Mouse (Mus musculus): ENCODE results near the gene Fcgrt. TPM values are rescaled to one million over a fixed set of nuclear protein-coding genes. Genes with fewer than 3 reads are reported as not detected.

The Fcgrt gene
- total and polyA plus RNA-seq, 3 experiments: 0.13 to 0.16 TPM; not detected in 1

- H3K9ac ChIP-seq (ENCODE audit: insufficient read depth, low read depth): peak overlapping the region; percentile 77
- peak overlapping the region; percentile 63 to 93 (median 66) for H3K4me3 ChIP-seq (replicated peaks in 1 of 3; ENCODE audit: low read depth in 2 of 3, low read length in 2 of 3, poor library complexity in 1 of 3)
- no peak for DNase-seq (ENCODE audit: extremely low read depth)
- H3K4me1 ChIP-seq (ENCODE audit: control insufficient read depth in 1 of 2, insufficient read depth in 2 of 2): peaks cover 8 to 22% of the 10 kb centered on the region in 2 experiments
- dilution Hi-C loops (cut with MboI; ENCODE audit: extremely low pct_ligation_motif_present, extremely low pct_unique_long_range_greater_than_20kb, low sequenced_read_pairs) (no loop called here), in situ Hi-C loops (cut with MboI; ENCODE audit: low pct_ligation_motif_present, low pct_unique_long_range_greater_than_20kb, low sequenced_read_pairs) (loop anchor here (5.0 kb wide), 1 partner anchor 47 kb away; no protein-coding TSS in a partner anchor)
- H3K27ac ChIP-seq (ENCODE audit: insufficient read depth, low read depth): peak overlapping the region; percentile 63
- peaks cover 21 to 55% of the 10 kb centered on the region in 2 experiments for H3K36me3 ChIP-seq (replicated peaks in 1 of 2; ENCODE audit: control insufficient read depth in 1 of 2, insufficient read depth in 1 of 2, low read length in 1 of 2)
- peaks cover 3% of the 10 kb centered on the region for H3K9me3 ChIP-seq (replicated peaks; ENCODE audit: low read length)
- TF ChIP-seq ZNF384 (IDR thresholded peaks at IDR 0.05; ENCODE audit: low read depth, low read length) (no peak), SIN3A (IDR thresholded peaks at IDR 0.05; ENCODE audit: low read length) (peak; percentile 17; the same call in 1 of the 2 replicates), ZKSCAN1 (IDR thresholded peaks at IDR 0.05; ENCODE audit: borderline replicate concordance, low read depth, low read length) (no peak), ZMIZ1 (IDR thresholded peaks at IDR 0.05; ENCODE audit: low read depth, low read length) (no peak)
- H3K79me2 ChIP-seq (replicated peaks; ENCODE audit: control insufficient read depth, extremely low read depth, insufficient read depth, poor library complexity, severe bottlenecking): peaks cover 29% of the 10 kb centered on the region
- peak overlapping the region; percentile 53 for H3K4me2 ChIP-seq (ENCODE audit: insufficient read depth, low read depth, poor library complexity, severe bottlenecking)
- no peaks in the 10 kb centered on the region for H3K27me3 ChIP-seq (replicated peaks)
Measured at GRCm38 (mm10) chr7:45129318-45129717, 25.7 kb upstream of the Fcgrt start.

DNA sequence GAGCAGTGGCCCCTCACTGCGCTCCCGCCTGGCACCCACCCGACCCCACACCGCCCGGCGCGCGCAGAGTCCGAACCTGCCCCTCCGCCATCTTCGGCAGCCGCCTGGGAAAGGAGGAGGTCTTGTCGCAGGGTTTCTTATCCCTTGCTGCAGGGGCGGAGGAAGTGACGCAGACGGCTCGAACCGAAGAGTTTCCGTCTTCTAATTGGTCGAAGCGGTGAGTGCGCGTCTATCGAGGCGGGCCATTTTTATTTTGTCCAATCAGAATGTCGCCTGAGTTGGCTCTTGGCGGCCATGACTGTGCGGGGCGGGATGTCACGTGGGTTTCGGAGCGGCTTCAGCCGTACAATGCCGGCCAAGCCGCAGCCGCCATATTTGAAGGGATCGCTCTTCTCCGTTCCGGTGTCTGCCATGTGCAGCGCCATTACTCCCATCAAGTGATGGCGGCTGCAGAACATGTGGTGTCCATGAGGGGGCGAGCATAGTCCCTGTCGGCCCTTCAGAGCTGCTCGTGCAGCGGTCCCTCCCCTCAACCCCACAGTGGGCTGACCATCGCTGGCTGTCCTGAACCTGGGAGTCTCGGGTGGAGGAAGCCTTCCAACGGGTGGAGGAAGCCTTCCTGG, 25.1 kb upstream of the Fcgrt start, which contains the start of gene Rpl13a:
Gene Rpl13a, minus strand, starts transcription at position 138 of the 623 bp plus-strand sequence.
- H3K9ac ChIP-seq (ENCODE audit: insufficient read depth, low read depth): peak within 1 kb of the TSS; percentile 100
- dilution Hi-C loops (cut with MboI; ENCODE audit: extremely low pct_ligation_motif_present, extremely low pct_unique_long_range_greater_than_20kb, low sequenced_read_pairs) (no loop called here), in situ Hi-C loops (cut with MboI; ENCODE audit: low pct_ligation_motif_present, low pct_unique_long_range_greater_than_20kb, low sequenced_read_pairs) (loop anchor here (5.0 kb wide), 1 partner anchor 46 kb away; no protein-coding TSS in a partner anchor)
- peaks cover 3% of the 10 kb centered on the region for H3K9me3 ChIP-seq (replicated peaks; ENCODE audit: low read length)
- H3K4me2 ChIP-seq (ENCODE audit: insufficient read depth, low read depth, poor library complexity, severe bottlenecking): peak within 1 kb of the TSS; percentile 68
- peak within 1 kb of the TSS; percentile 93 for H3K27ac ChIP-seq (ENCODE audit: insufficient read depth, low read depth)
- peaks cover 21 to 52% of the 10 kb centered on the region in 2 experiments for H3K36me3 ChIP-seq (replicated peaks in 1 of 2; ENCODE audit: control insufficient read depth in 1 of 2, insufficient read depth in 1 of 2, low read length in 1 of 2)
- H3K4me3 ChIP-seq (replicated peaks in 1 of 3; ENCODE audit: low read depth in 2 of 3, low read length in 2 of 3, poor library complexity in 1 of 3): peak within 1 kb of the TSS; percentile 93 to 100 (median 94)
- peak; percentile 99 for DNase-seq (ENCODE audit: extremely low read depth)
- H3K4me1 ChIP-seq (ENCODE audit: control insufficient read depth in 1 of 2, insufficient read depth in 2 of 2): peaks cover 8 to 20% of the 10 kb centered on the region in 2 experiments
- no peaks in the 10 kb centered on the region for H3K27me3 ChIP-seq (replicated peaks)
- H3K79me2 ChIP-seq (replicated peaks; ENCODE audit: control insufficient read depth, extremely low read depth, insufficient read depth, poor library complexity, severe bottlenecking): peaks cover 33% of the 10 kb centered on the region
- TF ChIP-seq IRF4 (IDR thresholded peaks at IDR 0.05; ENCODE audit: low read depth, low read length) (peak; percentile 68; the same call in 1 of the 2 replicates), NELFE (IDR thresholded peaks at IDR 0.05; ENCODE audit: low read depth, low read length) (peak; percentile 98), JUND (conservative IDR thresholded peaks at IDR 0.05; ENCODE audit: low read depth, low read length) (no peak), RAD21 (IDR thresholded peaks at IDR 0.05; ENCODE audit: low read depth, low read length) (peak; percentile 36), EP300 (IDR thresholded peaks at IDR 0.05; ENCODE audit: low read length) (no peak), HCFC1 (IDR thresholded peaks at IDR 0.05; ENCODE audit: low read depth, low read length) (peak; percentile 88), E2F4 (IDR thresholded peaks at IDR 0.05; ENCODE audit: insufficient replicate concordance, low read depth, low read length) (0 out of 2 replicates have a peak, but pooled peaks have one; percentile 33), ZKSCAN1 (IDR thresholded peaks at IDR 0.05; ENCODE audit: borderline replicate concordance, low read depth, low read length) (no peak), BHLHE40 (IDR thresholded peaks at IDR 0.05; ENCODE audit: low read depth, low read length) (peak; percentile 83), MAFK (IDR thresholded peaks at IDR 0.05; ENCODE audit: insufficient replicate concordance, low read length) (no peak), ZC3H11A (IDR thresholded peaks at IDR 0.05; ENCODE audit: low read depth, low read length) (no peak), MXI1 (IDR thresholded peaks at IDR 0.05; ENCODE audit: low read depth, low read length) (peak; percentile 96), MAZ (IDR thresholded peaks at IDR 0.05; ENCODE audit: low read depth, low read length) (peak; percentile 56), TCF12 (IDR thresholded peaks at IDR 0.05; ENCODE audit: low read depth, low read length) (peak; percentile 96), JUN (IDR thresholded peaks at IDR 0.05; ENCODE audit: insufficient read depth, low read depth, low read length) (no peak), NRF1 (IDR thresholded peaks at IDR 0.05; ENCODE audit: low read depth, low read length) (peak; percentile 82), CTCF (conservative IDR thresholded peaks at IDR 0.05 in 1 of 2, IDR thresholded peaks at IDR 0.05 in 1 of 2; ENCODE audit: low read depth in 2 of 2, low read length in 2 of 2) (peak; percentile 10 to 80; a peak in 2 of 4 replicates), TBP (conservative IDR thresholded peaks at IDR 0.05; ENCODE audit: low read depth, low read length) (peak; percentile 96), CHD2 (IDR thresholded peaks at IDR 0.05; ENCODE audit: low read length) (peak; percentile 82), SMC3 (IDR thresholded peaks at IDR 0.05; ENCODE audit: low read depth, low read length) (peak; percentile 56), ZMIZ1 (IDR thresholded peaks at IDR 0.05; ENCODE audit: low read depth, low read length) (peak; percentile 95), SIN3A (IDR thresholded peaks at IDR 0.05; ENCODE audit: low read length) (peak; percentile 81), MAX (IDR thresholded peaks at IDR 0.05; ENCODE audit: low read length) (peak; percentile 99), ETS1 (conservative IDR thresholded peaks at IDR 0.05; ENCODE audit: low read depth, low read length) (0 out of 2 replicates have a peak, but pooled peaks have one; percentile 13), UBTF (IDR thresholded peaks at IDR 0.05; ENCODE audit: low read depth, low read length) (peak; percentile 38; the same call in 1 of the 2 replicates), MEF2A (IDR thresholded peaks at IDR 0.05; ENCODE audit: borderline replicate concordance, low read depth, low read length) (peak; percentile 51; the same call in 1 of the 2 replicates), MYC (IDR thresholded peaks at IDR 0.05; ENCODE audit: low read depth, low read length) (peak; percentile 99), PAX5 (IDR thresholded peaks at IDR 0.05; ENCODE audit: low read length) (no peak), GABPA (IDR thresholded peaks at IDR 0.05; ENCODE audit: insufficient replicate concordance, low read depth, low read length) (no peak)
